9 mouse cellular contexts compared by ENCODE assay signal in genomic region chr9:58489133-58489864, GRCm38 (mm10). TPM values are rescaled to one million over a fixed set of nuclear protein-coding genes. Genes with fewer than 3 reads are reported as not detected.
DNase-seq lines count a peak whose midpoint lies in the region; ATAC-seq and TF ChIP-seq lines count a peak whose summit lies in the region.
"Had no signal": no experiment of that assay in that cellular context is flagged by ENCODE, and none has a peak within 500 bp of the region (broad histone marks: within the 10 kb centered on the region; RNA-seq: fewer than 3 reads in every experiment).

No protein-coding gene starts in this region.

- H3K4me3 ChIP-seq in heart, embryonic 10.5 days, result peak overlapping the region; percentile 80
- peak overlapping the region; percentile 82 for H3K4me3 ChIP-seq in E14TG2a.4 (replicated peaks; ENCODE audit: low read length)
- H3K4me3 ChIP-seq in embryonic facial prominence, embryonic 12.5 days, result peak overlapping the region; percentile 64
- peak overlapping the region; percentile 78 for H3K4me3 ChIP-seq in limb, embryonic 10.5 days

- no peaks in the 10 kb centered on the region for H3K9me3 ChIP-seq in heart, embryonic 10.5 days
- no peaks in the 10 kb centered on the region for H3K9me3 ChIP-seq in E14TG2a.4 (ENCODE audit: low read length)
- H3K9me3 ChIP-seq in embryonic facial prominence, embryonic 12.5 days, result no peaks in the 10 kb centered on the region
- no peaks in the 10 kb centered on the region for H3K9me3 ChIP-seq in limb, embryonic 10.5 days (replicated peaks)

- H3K27me3 ChIP-seq in heart, embryonic 10.5 days (ENCODE audit: insufficient read depth, poor library complexity, severe bottlenecking), result peaks cover 91% of the 10 kb centered on the region
- H3K27me3 ChIP-seq in E14TG2a.4 (ENCODE audit: insufficient read depth, low read length), result peaks cover 83% of the 10 kb centered on the region
- H3K27me3 ChIP-seq in embryonic facial prominence, embryonic 12.5 days, result peaks cover 25% of the 10 kb centered on the region
- H3K27me3 ChIP-seq in limb, embryonic 10.5 days (ENCODE audit: low read depth, poor library complexity, severe bottlenecking), result peaks cover 56% of the 10 kb centered on the region
- H3K27me3 ChIP-seq: Patski had no signal

- H3K36me3 ChIP-seq in heart, embryonic 10.5 days, result no peaks in the 10 kb centered on the region
- no peaks in the 10 kb centered on the region for H3K36me3 ChIP-seq in E14TG2a.4 (ENCODE audit: insufficient read depth, low read length)
- 0 out of 2 replicates have a peak, but pooled peaks cover 2% of the 10 kb centered on the region for H3K36me3 ChIP-seq in embryonic facial prominence, embryonic 12.5 days
- no peaks in the 10 kb centered on the region for H3K36me3 ChIP-seq in limb, embryonic 10.5 days

- TF ChIP-seq CTCF in E14TG2a.4 (conservative IDR thresholded peaks at IDR 0.05; ENCODE audit: low read length), result no peak

- peaks cover 34% of the 10 kb centered on the region for H3K4me1 ChIP-seq in heart, embryonic 10.5 days
- peaks cover 41% of the 10 kb centered on the region for H3K4me1 ChIP-seq in E14TG2a.4 (replicated peaks; ENCODE audit: low read depth, low read length)
- H3K4me1 ChIP-seq in embryonic facial prominence, embryonic 12.5 days, result peaks cover 22% of the 10 kb centered on the region
- peaks cover 51% of the 10 kb centered on the region for H3K4me1 ChIP-seq in limb, embryonic 10.5 days

- DNase-seq in heart, embryonic 10.5 days (ENCODE audit: low spot score), result no peak
- DNase-seq in heart, postnatal 4 days, result no peak
- peak; percentile 40 for DNase-seq in limb, embryonic 10.5 days (ENCODE audit: low spot score)
- DNase-seq in retina, postnatal 1 day, result peak; percentile 47
- no peak for DNase-seq in spleen, postnatal 36 days (ENCODE audit: low spot score in 2 of 2)
- DNase-seq in layer of hippocampus, adult 8-10 months (ENCODE audit: low spot score in 2 of 2), result no peak

- peak overlapping the region; percentile 81 for H3K9ac ChIP-seq in embryonic facial prominence, embryonic 12.5 days

- under 1% methylated on average over 13 of the region's 13 CpGs for WGBS in heart, embryonic 10.5 days
- WGBS in embryonic facial prominence, embryonic 12.5 days, result 2% methylated on average over 13 of the region's 13 CpGs
- WGBS in limb, embryonic 10.5 days, result 3% methylated on average over 12 of the region's 13 CpGs

- peak overlapping the region; percentile 91 for H3K4me2 ChIP-seq in embryonic facial prominence, embryonic 12.5 days (replicated peaks)

- H3K27ac ChIP-seq in heart, embryonic 10.5 days, result peak overlapping the region; percentile 89
- no peak overlapping the region for H3K27ac ChIP-seq in embryonic facial prominence, embryonic 12.5 days
- peak overlapping the region; percentile 90; the same call in 1 of the 2 replicates for H3K27ac ChIP-seq in limb, embryonic 10.5 days

- ATAC-seq in embryonic facial prominence, embryonic 12.5 days (ENCODE audit: insufficient number of reproducible peaks, insufficient read depth, low FRiP score, low TSS enrichment), result peak; percentile 44; the same call in 1 of the 2 replicates

RNA-seq across cellular contexts. Expression of gene Insyn1, which starts 0.9 kb away (rescaled TPM):
- 1.2 and 1.3 TPM in 2 replicates for polyA plus RNA-seq in heart, embryonic 10.5 days (2016; fragmentation: Nextera tagmentation; extraction: Ambion mirVana)
- total RNA-seq in heart, postnatal 4 days (2021), result 10 to 100 TPM; 10.9 to 12.6 TPM
- 5.9 and 6.1 TPM in 2 replicates for polyA plus RNA-seq in embryonic facial prominence, embryonic 12.5 days (2016; fragmentation: Nextera tagmentation; extraction: Ambion mirVana)
- 1.2 and 1.3 TPM in 2 replicates for polyA plus RNA-seq in limb, embryonic 10.5 days (2016; fragmentation: Nextera tagmentation; extraction: Ambion mirVana)
- 100 to 1,000 TPM; 211 to 240 (median 223) TPM for total RNA-seq in layer of hippocampus, adult 8-10 months (2022)

Comparison
In these comparisons a context has a peak if more than half of its experiments do, and no peak if none do; other contexts are left out.
1. DNase-seq: peak in limb, embryonic 10.5 days (single experiment) and retina, postnatal 1 day (single experiment); none in heart, embryonic 10.5 days (single experiment), heart, postnatal 4 days (single experiment), spleen, postnatal 36 days (0 of 2) and layer of hippocampus, adult 8-10 months (0 of 2).
2. Peak in every context shown above with its lines, with median percentiles within 50 percentile points of each other: H3K4me3 ChIP-seq.